Mouse (Mus musculus) liver, embryonic 16.5 days (tissue): Measurements from ENCODE around the gene Tmie. TPM values are rescaled to one million over a fixed set of nuclear protein-coding genes. Genes with fewer than 3 reads are reported as not detected.

ENCODE experiments used
- ATAC-seq: fragments of 200-750 bp; cut with Nextera tagmentation; 2 replicates; pipeline ENCODE4 v1.8.0; 2017; ENCODE audit warnings: low read depth, mild to moderate bottlenecking, moderate number of reproducible peaks, moderate library complexity
- H3K27ac ChIP-seq: fragments of 300-500 bp; sonication (generic); 2 replicates; pipeline ENCODE4 v1.5.1; 2014; ENCODE audit warnings: mild to moderate bottlenecking, low read length
- H3K27me3 ChIP-seq: fragments of 300-500 bp; sonication (generic); 2 replicates; pipeline ENCODE4 v1.6.1; 2014; ENCODE audit warnings: low read depth, low read length, mixed read lengths; ENCODE audit not compliant: control insufficient read depth, insufficient read depth
- H3K36me3 ChIP-seq: fragments of 300-500 bp; sonication (generic); 2 replicates; pipeline ENCODE4 v1.6.1; 2014; ENCODE audit warnings: mild to moderate bottlenecking; ENCODE audit not compliant: control insufficient read depth, insufficient read depth
- H3K4me1 ChIP-seq: fragments of 300-500 bp; sonication (generic); 2 replicates; pipeline ENCODE4 v1.6.1; 2014; ENCODE audit warnings: low read depth, low read length, mixed read lengths; ENCODE audit not compliant: control insufficient read depth
- H3K4me2 ChIP-seq: fragments of 300-500 bp; sonication (generic); 2 replicates; pipeline ENCODE4 v1.6.1; 2014; ENCODE audit warnings: low read depth, low read length, mixed read lengths
- H3K4me3 ChIP-seq: fragments of 300-500 bp; sonication (generic); 2 replicates; pipeline ENCODE4 v1.5.1; 2014; ENCODE audit warnings: low read depth, mild to moderate bottlenecking, low read length
- H3K9ac ChIP-seq: fragments of 300-500 bp; sonication (generic); 2 replicates; pipeline ENCODE4 v1.6.1; 2014; ENCODE audit warnings: low read depth, low read length
- H3K9me3 ChIP-seq: fragments of 300-500 bp; sonication (generic); replicated peaks from 2 replicates; pipeline ENCODE4 v1.6.1; 2016; ENCODE audit warnings: low read length; ENCODE audit not compliant: control insufficient read depth
- WGBS: fragments of 180-500 bp; shearing (Covaris S2); extraction: QIAGEN DNeasy Blood & Tissue Kit; methylation state at CpG from one replicate; pipeline ENCODE4 v1.1.7; 2014; ENCODE audit not compliant: insufficient replicate concordance; 5-methylcytosine and 5-hydroxymethylcytosine counted together
- polyA plus RNA-seq: library from polyadenylated mRNA; unstranded; fragments of >200 nt; fragmentation: Nextera tagmentation; extraction: Ambion mirVana; gene quantifications from 2 replicates; pipeline ENCODE4 v1.2.1, GENCODE M21; 2015

Tmie gene
- polyA plus RNA-seq, 1 experiment from 2014 or later: 2.8 TPM

DNA sequence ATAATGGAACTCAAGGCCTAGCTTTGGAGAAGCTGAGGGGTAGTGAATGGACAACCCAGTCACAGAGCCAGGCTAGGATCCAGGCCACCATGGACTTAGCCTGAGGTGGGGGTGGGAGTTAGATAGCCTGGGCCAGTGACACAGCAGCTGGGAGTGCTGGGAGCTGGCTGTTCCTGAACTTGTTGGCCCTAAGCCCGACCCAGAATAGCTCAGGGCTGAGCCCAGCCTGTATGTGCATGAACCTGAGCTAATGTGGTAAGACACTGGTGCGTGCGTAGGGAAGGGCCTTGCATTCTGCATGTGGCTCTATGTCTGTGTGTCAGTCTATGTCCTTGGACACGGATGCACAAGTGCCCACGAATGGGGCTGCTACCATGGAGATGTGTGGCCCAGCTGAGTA, 2.0 kb downstream of the Tmie start:
- Histone ChIP-seq H3K9ac (no peak overlapping the region; the same call in 1 of the 2 replicates), H3K9me3 (no peaks in the 10 kb centered on the region), H3K4me1 (peaks cover 2% of the 10 kb centered on the region), H3K36me3 (no peaks in the 10 kb centered on the region), H3K4me3 (no peak overlapping the region), H3K27me3 (peaks cover 33% of the 10 kb centered on the region), H3K27ac (peak overlapping the region; percentile 83), H3K4me2 (0 out of 2 replicates have a peak overlapping the region, but pooled peaks have one; percentile 54)
- ATAC-seq: peak; percentile 68
- 59% methylated on average over 5 of the region's 5 CpGs for WGBS

DNA sequence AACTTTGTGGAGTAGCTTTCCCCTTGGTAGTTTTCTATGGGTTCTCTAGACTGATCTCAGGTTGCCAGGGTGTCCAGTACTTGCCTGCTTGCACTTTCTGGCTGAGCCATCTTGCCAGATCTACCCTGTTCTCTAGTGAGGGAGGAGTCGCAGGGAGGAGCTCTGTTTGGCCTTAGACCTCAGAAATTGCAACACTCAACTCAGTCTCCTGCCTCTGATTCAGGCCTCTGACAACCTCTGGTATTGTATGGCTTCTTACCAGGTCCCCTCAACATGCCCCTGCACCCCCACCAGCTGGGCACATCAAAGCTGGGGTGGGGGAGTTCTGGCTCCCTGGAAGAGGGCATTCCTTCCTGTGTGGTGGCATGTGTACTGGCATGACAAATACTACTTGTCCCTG, 2.6 kb downstream of the Tmie start:
- 30% methylated on average over 1 of the region's 1 CpGs for whole genome bisulfite sequencing
- peaks cover 37% of the 10 kb centered on the region for H3K27me3 ChIP-seq
- no peaks in the 10 kb centered on the region for H3K36me3 ChIP-seq
- peaks cover 2% of the 10 kb centered on the region for H3K4me1 ChIP-seq
- peak; percentile 51 for ATAC-seq
- H3K4me2 ChIP-seq: no peak overlapping the region
- peak overlapping the region; percentile 83 for H3K27ac ChIP-seq
- no peak overlapping the region for H3K9ac ChIP-seq
- H3K4me3 ChIP-seq: no peak overlapping the region
- no peaks in the 10 kb centered on the region for H3K9me3 ChIP-seq

DNA sequence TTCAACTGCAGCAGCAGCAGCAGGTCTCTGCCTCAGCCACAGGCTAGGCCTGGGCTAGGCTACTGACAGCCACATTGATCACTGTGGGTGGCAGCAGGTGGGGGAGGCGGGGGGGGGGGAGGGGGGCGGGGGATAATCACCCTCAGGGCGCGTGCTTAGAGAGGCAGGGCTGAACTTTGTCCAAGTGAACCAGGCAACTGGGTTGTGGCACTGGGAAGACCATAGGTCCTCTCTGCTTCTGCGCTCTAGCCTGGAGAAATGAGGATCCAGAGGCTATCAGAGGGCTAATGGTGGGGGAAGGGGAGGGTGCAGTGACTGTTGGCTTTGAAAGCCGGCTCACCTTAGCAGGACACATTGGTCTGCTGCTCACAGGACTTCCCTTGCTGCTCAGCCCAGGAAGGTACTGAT, 4.6 kb downstream of the Tmie start:
- no peak overlapping the region for H3K4me2 ChIP-seq
- ATAC-seq: peak; percentile 45
- peaks cover 2% of the 10 kb centered on the region for H3K4me1 ChIP-seq
- H3K9ac ChIP-seq: no peak overlapping the region
- 61% methylated on average over 4 of the region's 6 CpGs for WGBS
- no peaks in the 10 kb centered on the region for H3K9me3 ChIP-seq
- peak overlapping the region; percentile 69 for H3K27ac ChIP-seq
- peaks cover 29% of the 10 kb centered on the region for H3K27me3 ChIP-seq
- no peaks in the 10 kb centered on the region for H3K36me3 ChIP-seq
- no peak overlapping the region for H3K4me3 ChIP-seq

DNA sequence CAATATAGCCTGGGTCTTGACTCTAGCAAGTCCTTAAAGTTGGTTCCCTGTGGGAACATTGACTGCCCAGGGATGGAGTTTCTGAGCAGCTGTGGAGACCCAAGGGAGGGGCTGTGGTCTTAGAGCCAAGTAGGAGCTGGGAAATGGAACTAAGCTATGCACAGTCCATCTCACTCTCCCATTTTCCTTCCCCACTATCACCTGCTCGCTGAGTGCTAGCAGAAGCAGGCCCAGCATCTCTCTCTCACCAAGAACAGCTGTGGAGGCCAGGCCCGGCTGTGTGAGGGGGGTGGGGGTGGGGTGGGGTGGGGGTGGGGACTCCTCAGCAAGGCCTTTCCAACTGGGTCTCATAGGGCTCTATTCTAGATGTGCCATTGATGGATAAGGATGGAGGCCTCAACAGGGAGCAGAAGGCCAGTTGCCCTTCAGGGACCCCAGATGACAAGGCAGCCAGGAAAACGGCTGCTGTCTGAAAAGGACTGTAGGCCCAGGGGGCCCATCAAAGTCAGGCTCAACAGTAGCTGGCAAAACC, 5.2 kb downstream of the Tmie start:
- Histone ChIP-seq H3K4me1 (peaks cover 2% of the 10 kb centered on the region), H3K9ac (no peak overlapping the region), H3K36me3 (no peaks in the 10 kb centered on the region), H3K27ac (no peak overlapping the region), H3K4me3 (no peak overlapping the region), H3K9me3 (no peaks in the 10 kb centered on the region), H3K4me2 (no peak overlapping the region), H3K27me3 (peaks cover 23% of the 10 kb centered on the region)
- ATAC-seq: no peak
- 26% methylated on average over 3 of the region's 3 CpGs for WGBS

DNA sequence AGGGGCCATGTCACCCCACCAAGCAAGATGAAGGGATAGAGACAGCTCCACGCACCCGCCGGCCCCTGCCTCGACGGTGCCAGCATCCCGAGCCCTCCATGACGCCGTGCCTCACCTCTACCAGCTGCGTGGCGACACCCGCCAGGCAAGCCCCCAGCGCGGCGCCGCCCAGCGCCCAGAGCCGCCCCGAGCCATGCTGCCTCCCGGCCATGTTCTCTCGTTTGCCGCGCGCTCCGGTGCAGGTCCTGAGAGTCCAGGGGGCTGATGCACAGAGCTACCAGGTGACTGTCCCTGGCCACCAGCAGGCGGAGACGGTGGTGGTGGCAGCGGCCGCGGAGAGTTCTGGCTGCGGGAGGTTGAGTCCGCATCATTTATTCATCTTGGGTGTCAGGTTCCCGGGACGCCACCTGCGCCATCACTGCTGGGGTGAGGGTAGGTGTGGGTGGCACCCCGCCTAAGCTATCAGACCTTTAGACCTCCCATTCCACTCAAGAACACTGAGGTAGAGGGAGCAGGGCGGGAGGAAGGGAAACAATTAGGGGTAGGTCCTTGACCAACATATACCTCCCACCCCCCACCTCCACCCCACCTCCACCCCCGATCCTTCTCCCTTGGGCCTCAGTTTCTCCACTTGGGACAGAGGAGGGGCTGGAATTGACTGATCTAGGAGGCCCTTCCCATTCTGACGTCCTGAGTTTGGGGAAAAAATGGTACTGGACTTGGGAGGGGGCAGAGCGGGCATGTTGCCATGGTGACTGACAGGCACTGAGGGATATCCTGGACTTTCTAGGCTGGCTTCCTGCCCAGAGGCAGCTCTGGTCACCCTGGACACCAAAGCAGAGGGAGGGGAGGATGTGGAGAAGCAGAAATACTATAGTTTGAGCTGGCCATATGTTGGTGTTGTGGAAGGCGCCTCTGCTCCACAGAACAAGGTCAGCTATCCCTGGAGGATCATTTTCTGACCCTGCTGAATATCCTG, 5.9 kb downstream of the Tmie start:
- no peak for ATAC-seq
- Histone ChIP-seq H3K9ac (no peak overlapping the region), H3K36me3 (no peaks in the 10 kb centered on the region), H3K27ac (no peak overlapping the region), H3K4me2 (peak overlapping the region; percentile 12), H3K4me1 (peaks cover 2% of the 10 kb centered on the region), H3K4me3 (no peak overlapping the region), H3K27me3 (peaks cover 15% of the 10 kb centered on the region), H3K9me3 (no peaks in the 10 kb centered on the region)
- 12% methylated on average over 40 of the region's 40 CpGs for WGBS

DNA sequence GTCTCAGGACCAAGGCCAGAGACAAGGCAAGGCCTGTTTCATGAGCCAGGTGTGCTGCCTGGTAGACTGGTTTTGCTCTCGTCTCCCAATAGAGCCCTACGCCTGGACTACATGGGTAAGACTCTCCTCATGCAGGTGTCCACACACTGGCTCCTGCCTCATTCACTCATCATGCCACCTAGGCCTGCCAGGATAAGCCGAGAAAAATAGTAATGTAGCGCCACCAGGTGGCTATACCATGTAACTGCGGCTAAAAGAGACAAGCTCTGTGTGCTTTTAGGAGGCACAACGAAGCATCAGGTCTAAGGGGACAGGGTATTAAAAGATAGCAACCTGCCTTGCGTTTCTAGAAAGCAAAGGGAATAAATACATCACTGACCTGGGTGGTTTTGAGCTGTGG, 8.9 kb downstream of the Tmie start:
- H3K9ac ChIP-seq: no peak overlapping the region
- ATAC-seq: no peak; the same call in 1 of the 2 replicates
- no peaks in the 10 kb centered on the region for H3K36me3 ChIP-seq
- no peaks in the 10 kb centered on the region for H3K9me3 ChIP-seq
- peaks cover 15% of the 10 kb centered on the region for H3K27me3 ChIP-seq
- H3K4me3 ChIP-seq: no peak overlapping the region
- WGBS: 10% methylated on average over 7 of the region's 7 CpGs
- no peak overlapping the region for H3K4me2 ChIP-seq
- H3K4me1 ChIP-seq: no peaks in the 10 kb centered on the region; the same call in none of the 2 replicates
- no peak overlapping the region for H3K27ac ChIP-seq

DNA sequence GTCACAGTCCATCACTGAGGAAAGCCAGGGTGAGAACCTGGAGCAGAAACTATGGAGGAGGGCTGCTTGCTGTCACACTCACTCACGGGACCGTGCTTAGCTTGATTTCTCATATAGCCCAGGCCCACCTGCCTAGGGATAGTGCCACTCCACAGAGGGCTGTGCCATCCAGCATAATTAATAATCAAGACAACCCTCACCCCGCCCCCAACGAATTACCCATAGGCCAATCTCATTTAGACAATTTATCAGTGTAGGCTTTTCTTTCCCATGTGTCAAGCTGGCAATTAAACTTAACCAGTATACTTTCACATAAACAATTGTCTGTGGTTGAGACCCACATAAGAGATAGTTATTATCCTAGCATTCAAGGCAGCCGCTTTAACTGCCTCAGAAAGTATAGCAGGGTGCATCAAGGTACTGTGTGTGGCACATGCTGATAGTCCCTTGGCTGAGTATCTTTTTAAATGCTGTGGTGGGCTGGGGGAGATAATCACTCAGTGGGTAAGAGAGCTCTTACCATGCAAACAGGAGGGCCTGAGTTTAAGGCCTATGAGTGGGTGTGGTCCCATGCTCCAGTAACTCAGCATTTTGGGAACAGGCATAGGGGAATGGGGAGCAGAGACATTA, 20.8 kb downstream of the Tmie start:
- peak overlapping the region; percentile 69; the same call in 1 of the 2 replicates for H3K4me2 ChIP-seq
- ATAC-seq: peak; percentile 85
- H3K36me3 ChIP-seq: no peaks in the 10 kb centered on the region
- H3K27ac ChIP-seq: peak overlapping the region; percentile 55
- no peaks in the 10 kb centered on the region for H3K9me3 ChIP-seq
- 20% methylated on average over 5 of the region's 5 CpGs for WGBS
- H3K9ac ChIP-seq: no peak overlapping the region
- H3K4me1 ChIP-seq: peaks cover 21% of the 10 kb centered on the region
- H3K4me3 ChIP-seq: no peak overlapping the region
- H3K27me3 ChIP-seq: no peaks in the 10 kb centered on the region

DNA sequence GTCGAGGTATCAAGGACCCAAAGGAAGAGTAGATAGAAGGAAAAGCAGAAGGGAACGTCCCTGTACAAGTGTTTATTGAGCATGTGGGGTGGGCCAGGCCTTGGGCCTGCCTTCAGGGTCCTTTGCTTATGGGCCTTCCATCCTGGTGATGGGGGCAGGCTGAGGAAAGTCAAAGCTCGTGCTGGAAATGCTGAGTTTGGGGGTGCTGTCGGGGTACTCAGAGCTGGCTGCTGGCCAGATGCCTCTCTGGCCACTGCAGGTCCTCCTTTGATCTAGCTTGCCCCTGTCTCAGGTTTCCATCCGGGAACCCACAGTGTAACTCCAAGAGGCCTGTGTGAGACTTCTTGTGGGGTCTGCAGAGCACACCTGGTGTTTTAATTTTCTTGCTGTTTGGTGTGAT, 21.4 kb downstream of the Tmie start:
- Histone ChIP-seq H3K9ac (no peak overlapping the region), H3K4me2 (peak overlapping the region; percentile 69), H3K27me3 (no peaks in the 10 kb centered on the region), H3K27ac (peak overlapping the region; percentile 55), H3K4me1 (peaks cover 21% of the 10 kb centered on the region), H3K9me3 (no peaks in the 10 kb centered on the region), H3K36me3 (no peaks in the 10 kb centered on the region), H3K4me3 (peak overlapping the region; percentile 7; the same call in 1 of the 2 replicates)
- ATAC-seq: no peak
- 35% methylated on average over 5 of the region's 5 CpGs for WGBS
